Mouse (Mus musculus) brain, embryonic 14.5 days (tissue): Measurements from ENCODE around the gene Mgmt. TPM values are rescaled to one million over a fixed set of nuclear protein-coding genes. Genes with fewer than 3 reads are reported as not detected.
A peak's percentile ranks its signal among the peaks of the same experiment; 100 is the strongest.

ENCODE experiments used
- DNase-seq: peaks from one replicate; pipeline ENCODE4 v3.0.0-alpha.2; 2011; ENCODE audit warnings: low read depth
- CTCF ChIP-seq: fragments of 200-500 bp; IDR thresholded peaks from 2 replicates; pipeline ENCODE4 v1.5.1; 2012; ENCODE audit warnings: inconsistent platforms, mild to moderate bottlenecking, moderate library complexity, borderline replicate concordance; ENCODE audit not compliant: insufficient read depth, insufficient read length; ENCODE audit errors: extremely low read depth
- POLR2A ChIP-seq: fragments of 200-500 bp; IDR thresholded peaks from 2 replicates; pipeline ENCODE4 v1.6.1; 2012; ENCODE audit warnings: mild to moderate bottlenecking, inconsistent platforms, borderline replicate concordance; ENCODE audit not compliant: poor library complexity, insufficient read depth, insufficient read length, severe bottlenecking; ENCODE audit errors: extremely low read depth
- polyA plus RNA-seq: library from polyadenylated mRNA; depleted of rRNA; stranded (reverse); fragments of >200 nt; gene quantifications from 2 replicates; pipeline ENCODE4 v1.2.3, GENCODE M21; 2012

Gene Mgmt
- polyA plus RNA-seq, 1 experiment = 0.85 TPM

DNA sequence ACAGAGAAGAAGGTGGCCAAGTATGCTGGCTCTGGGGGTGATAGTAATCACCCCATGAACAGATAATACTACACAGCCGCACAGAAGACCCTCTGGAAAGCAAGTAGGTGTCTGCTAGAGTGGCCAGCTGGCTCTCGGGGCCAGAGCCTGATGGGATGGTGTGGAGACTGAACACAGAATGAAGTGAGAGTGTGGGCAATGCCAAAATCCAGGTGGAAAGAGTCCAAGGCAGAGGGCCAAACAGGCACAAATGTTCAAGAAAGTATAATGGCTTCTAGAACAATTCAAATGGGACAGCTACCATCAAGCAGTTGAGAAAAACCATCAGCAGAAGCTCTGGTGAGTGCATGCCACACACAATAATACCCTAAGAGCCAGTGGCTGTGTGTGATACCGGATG lies 205.4 kb downstream of the Mgmt start:
- TF ChIP-seq POLR2A (no peak), CTCF (no peak)
- no peak for DNase-seq

DNA sequence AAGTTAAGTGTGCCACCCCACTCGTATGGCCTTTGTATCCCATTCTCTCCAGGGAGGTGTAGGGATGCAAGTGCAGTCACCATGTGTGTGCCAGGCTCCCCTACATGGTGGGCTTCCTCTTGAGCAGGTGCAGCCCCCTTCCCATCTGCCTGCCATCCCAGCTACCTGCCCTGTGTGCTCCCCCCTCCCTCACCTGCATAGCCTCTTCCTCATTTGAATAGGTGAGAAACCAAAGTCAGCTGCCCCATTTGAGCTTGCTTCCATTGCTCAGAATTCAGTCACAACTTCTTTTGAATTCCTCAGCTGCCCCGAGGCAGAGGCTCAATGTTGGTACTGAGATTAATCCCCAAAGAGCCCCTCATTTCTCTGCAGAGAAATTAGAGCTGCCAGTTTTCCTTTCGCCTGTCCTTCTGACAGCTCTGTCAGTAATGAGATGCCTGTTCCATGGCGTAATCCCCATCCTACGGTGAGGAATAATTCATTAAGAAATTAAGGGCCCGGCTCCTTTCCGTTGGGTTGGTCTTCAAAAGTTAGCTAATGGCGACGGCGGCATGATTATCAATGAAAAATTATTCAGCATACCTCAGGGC lies 208.3 kb downstream of the Mgmt start:
- TF ChIP-seq CTCF (no peak), POLR2A (no peak)

DNA sequence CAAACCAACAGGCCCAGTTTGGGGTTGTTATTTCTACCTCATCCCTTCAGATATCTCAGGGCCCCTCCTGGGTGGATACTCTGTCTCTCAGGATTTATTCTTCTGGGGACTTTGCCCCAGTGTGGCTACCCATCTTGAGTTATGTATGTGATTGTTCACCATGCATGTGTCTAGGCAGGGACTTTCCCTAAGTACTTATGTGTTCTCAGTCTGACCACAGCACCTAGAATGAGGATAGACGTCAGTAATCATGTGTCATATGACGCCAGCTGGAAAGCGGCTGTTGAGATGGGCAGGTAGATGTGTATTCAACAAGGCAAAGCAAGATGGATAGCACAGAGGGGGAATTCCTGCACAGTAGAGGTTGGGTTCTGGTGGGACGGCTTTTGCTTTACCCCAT lies 217.7 kb downstream of the Mgmt start:
- DNase-seq = no peak
- TF ChIP-seq POLR2A = no peak
- TF ChIP-seq CTCF = no peak

More for the DNA sequence above, 208.3 kb downstream of the Mgmt start:
- peak; percentile 68 for DNase-seq

DNA sequence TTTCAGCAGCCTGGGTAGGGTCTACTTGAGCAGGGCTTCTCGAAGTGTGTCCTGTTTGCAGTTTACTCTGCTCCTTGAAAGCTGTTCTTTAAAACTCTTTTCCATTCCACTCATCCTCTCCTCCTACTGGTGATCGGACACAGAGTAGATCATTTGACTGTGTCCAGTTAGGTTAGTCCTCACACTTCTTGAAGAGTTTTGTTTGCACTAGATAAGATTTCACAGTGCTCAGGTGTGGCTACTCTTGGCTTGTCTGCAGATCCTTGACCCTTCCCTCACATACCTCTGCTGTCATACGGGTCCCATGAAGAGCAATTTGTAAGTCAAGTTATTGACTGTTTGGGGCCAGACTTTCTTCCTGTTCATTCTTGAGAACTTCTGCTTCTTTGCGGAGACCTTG lies 221.8 kb downstream of the Mgmt start:
- DNase-seq = no peak
- TF ChIP-seq POLR2A = no peak
- no peak for TF ChIP-seq CTCF

DNA sequence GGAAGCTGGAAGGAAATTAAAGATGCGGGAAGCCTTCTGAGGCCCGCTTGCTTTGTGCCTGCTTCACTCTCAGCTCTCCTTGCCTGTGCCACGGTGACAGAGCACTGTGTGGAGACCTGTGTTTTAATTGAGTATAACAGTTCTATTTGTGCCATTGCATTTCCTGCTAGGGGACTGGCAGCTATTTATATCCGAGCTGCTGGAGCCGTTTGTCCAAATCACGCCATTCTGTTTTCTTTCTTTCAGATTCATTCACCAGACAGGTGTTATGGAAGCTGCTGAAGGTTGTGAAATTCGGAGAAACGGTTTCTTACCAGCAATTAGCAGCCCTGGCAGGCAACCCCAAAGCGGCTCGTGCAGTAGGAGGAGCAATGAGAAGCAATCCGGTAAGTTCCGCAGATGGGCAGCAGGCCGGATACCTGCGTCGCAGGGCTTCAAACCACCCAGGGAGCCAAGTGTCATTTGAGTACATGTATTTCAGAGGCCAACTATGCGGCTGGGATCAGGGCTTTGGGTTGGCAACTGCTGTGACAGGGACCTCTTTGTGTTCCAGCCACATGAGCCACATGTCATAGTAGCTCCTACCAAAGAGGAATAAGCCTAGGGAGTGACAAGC lies 226.9 kb downstream of the Mgmt start:
- peak; percentile 86 for DNase-seq
- TF ChIP-seq CTCF (no peak), POLR2A (no peak)

DNA sequence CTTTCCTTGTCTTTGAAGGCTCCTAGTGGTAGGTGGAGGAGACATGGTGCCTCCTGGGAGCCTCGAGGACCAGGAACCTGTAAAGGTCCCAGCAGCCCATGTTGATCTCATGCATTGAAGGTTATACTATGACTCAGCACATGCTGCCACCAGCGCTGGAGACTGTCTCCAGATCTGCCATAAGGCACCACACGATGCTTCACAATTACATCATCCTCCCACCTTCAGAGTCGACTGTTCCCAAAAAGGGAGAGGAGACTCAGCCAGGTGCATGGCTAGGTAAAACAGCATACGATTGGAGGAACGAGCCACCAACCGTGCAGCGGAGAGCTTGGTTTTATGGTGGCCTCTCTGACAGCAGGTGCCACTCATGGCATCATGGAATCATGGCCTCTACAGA lies 234.3 kb downstream of the Mgmt start:
- no peak for TF ChIP-seq CTCF
- no peak for TF ChIP-seq POLR2A
- DNase-seq = no peak

DNA sequence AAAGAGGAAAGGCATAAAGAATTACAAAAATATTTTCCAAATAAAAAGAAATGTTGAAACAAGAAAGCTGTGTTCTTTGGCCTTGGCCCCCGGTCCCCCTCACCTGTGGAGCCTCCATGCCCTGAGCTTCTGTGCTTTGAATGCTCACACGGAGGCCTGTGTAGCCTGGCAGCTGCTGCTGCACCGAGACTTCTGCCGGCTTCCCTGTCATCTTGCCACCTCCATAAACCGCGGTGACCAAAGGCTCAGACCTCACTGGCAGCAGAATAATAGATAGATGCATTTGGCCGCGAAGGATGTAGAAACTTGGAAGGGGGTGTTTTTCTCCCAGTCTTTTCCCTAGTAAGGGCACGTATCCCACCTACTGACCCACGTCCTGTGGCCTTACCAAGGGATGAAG lies 235.8 kb downstream of the Mgmt start:
- TF ChIP-seq CTCF = no peak
- no peak for TF ChIP-seq POLR2A
- no peak for DNase-seq

DNA sequence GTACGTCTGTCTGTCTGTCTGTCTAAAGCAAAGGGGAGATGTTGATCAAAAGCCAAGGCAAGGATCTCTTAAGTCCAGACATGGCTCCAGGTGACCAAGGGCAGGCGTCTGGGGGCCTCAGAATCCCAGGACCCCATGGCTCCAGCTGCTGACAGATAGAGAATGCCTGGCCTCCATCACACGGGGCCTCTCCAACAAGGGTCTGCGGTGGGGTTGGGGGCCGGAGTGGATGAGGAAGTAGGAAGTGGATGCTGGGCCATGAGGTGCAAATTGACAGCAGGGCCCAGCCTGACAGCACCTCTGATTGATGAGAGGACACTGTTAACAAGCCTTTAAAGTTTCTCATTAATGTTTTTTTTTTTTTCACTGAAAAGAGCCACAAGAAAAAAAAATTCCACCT lies 237.5 kb downstream of the Mgmt start:
- TF ChIP-seq CTCF (no peak), POLR2A (no peak)
- no peak for DNase-seq

DNA sequence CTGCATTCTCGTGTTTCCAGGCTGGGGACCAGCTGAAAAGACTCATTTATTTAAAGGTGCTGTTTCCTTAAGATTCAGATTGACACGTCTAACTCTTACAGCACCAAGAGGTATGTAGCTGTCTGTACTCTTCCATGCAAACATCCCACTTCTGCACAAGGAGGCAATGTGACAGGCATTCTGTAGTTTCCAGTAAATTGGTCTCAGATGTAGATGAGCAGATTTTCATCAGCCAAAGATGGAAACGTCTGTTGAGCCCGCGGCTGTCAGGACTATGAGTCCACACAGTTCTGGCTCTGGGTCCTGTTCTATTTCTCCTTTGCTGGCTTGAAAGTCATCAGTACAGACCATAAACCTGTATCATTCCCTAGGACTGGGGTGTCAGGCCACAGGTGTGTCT lies 243.7 kb downstream of the Mgmt start:
- DNase-seq = no peak
- TF ChIP-seq CTCF (no peak), POLR2A (no peak)

DNA sequence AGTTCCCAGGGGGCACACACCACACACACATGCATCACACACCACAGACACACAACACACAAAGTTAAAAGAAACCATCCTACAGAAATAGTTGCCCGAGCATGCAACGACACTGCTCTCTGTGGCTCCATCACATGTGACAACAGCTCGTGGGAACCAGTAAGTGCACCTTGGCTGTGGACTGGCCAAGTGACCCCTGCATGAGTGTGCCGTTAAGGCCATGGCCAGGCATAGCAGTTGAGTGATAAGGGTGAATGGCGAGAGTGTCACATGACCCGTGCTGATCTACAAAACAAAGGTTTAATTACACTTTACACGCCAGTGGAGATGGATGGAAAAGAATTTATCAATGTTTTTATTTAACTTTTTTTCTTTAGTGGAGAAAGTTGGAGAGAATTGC lies 245.9 kb downstream of the Mgmt start:
- no peak for TF ChIP-seq CTCF
- TF ChIP-seq POLR2A = no peak
- no peak for DNase-seq

DNA sequence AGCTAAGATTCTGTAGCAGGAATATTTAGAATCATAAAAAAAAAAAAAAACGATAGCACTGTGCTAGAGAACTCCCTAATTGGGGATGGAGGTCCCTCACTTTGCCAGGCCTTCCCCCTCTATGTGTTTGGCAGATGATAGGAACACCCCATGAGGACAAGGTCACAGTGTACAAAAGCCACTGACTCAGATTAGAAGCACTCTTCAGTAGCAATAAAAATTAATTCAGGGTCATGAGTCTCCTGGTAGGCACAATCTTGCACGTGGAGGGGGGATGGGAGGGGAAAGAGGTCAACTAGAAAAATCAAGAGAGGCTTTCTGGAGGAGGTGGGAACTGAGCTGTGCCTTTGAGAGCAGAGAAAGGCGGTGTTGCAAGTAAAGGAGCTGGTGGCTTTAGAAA lies 247.0 kb downstream of the Mgmt start:
- no peak for DNase-seq
- TF ChIP-seq POLR2A (no peak), CTCF (no peak)

DNA sequence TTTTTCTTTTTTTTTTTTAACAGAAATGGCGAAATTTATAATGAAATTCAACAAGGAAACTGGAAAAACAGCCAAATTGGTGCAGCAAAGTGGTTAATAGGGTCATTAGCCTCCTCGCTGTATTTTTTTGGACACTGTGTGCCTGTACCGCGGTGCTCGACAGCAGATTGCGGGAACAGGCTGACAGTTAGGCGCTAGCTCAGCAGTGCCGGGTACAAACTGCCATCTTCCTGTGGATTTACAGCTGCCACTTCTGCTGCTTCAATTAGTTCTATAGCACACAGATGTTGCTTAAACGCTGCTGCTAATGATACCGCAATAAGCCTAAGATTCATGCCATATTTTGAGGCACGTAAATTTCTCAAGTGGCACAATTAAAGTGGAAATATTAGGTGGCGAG lies 252.7 kb downstream of the Mgmt start:
- TF ChIP-seq POLR2A (no peak), CTCF (no peak)
- peak; percentile 82 for DNase-seq
